Mouse (Mus musculus) intestine, postnatal 0 days (tissue): Measurements from ENCODE around the gene Slc10a6. TPM values are rescaled to one million over a fixed set of nuclear protein-coding genes. Genes with fewer than 3 reads are reported as not detected.

Experiments used
- ATAC-seq: fragments of 200-750 bp; cut with Nextera tagmentation; 2 replicates; pipeline ENCODE4 v1.8.0; 2017; ENCODE audit warnings: mild to moderate bottlenecking, moderate TSS enrichment, moderate library complexity
- H3K27ac ChIP-seq: fragments of 300-500 bp; sonication (generic); 2 replicates; pipeline ENCODE4 v1.5.1; 2014; ENCODE audit warnings: mild to moderate bottlenecking, low read depth, low read length, moderate library complexity
- H3K27me3 ChIP-seq: fragments of 300-500 bp; sonication (generic); replicated peaks from 2 replicates; pipeline ENCODE4 v1.6.1; 2014; ENCODE audit warnings: low read length, mixed read lengths; ENCODE audit not compliant: control insufficient read depth, insufficient read depth
- H3K36me3 ChIP-seq: fragments of 300-500 bp; sonication (generic); 2 replicates; pipeline ENCODE4 v1.6.1; 2014; ENCODE audit warnings: mild to moderate bottlenecking, moderate library complexity; ENCODE audit not compliant: control insufficient read depth, insufficient read depth
- H3K4me1 ChIP-seq: fragments of 300-500 bp; sonication (generic); replicated peaks from 2 replicates; pipeline ENCODE4 v1.6.1; 2014; ENCODE audit warnings: antibody characterized with exemption, low read length, mixed read lengths; ENCODE audit not compliant: control insufficient read depth, insufficient read depth
- H3K4me2 ChIP-seq: fragments of 300-500 bp; sonication (generic); replicated peaks from 2 replicates; pipeline ENCODE4 v1.6.1; 2014; ENCODE audit warnings: low read depth, mild to moderate bottlenecking, moderate library complexity
- H3K4me3 ChIP-seq: fragments of 300-500 bp; sonication (generic); 2 replicates; pipeline ENCODE4 v1.5.1; 2014; ENCODE audit warnings: low read depth, low read length
- H3K9ac ChIP-seq: fragments of 300-500 bp; sonication (generic); 2 replicates; pipeline ENCODE4 v1.6.1; 2014; ENCODE audit warnings: mild to moderate bottlenecking, low read depth, low read length
- H3K9me3 ChIP-seq: fragments of 300-500 bp; sonication (generic); 2 replicates; pipeline ENCODE4 v1.6.1; 2016; ENCODE audit warnings: mixed run types; ENCODE audit not compliant: control insufficient read depth
- CTCF ChIP-seq: sonication (generic); IDR thresholded peaks from 2 replicates; pipeline ENCODE4 v1.5.1; 2016; ENCODE audit warnings: low read depth, mild to moderate bottlenecking, control low read depth, antibody characterized with exemption, moderate library complexity
- WGBS: fragments of 180-500 bp; shearing (Covaris S2); extraction: QIAGEN DNeasy Blood & Tissue Kit; methylation state at CpG from one replicate; pipeline ENCODE4 v1.1.7; 2014; 5-methylcytosine and 5-hydroxymethylcytosine counted together
- polyA plus RNA-seq: library from polyadenylated mRNA; unstranded; fragments of >200 nt; fragmentation: Nextera tagmentation; extraction: Ambion mirVana; gene quantifications from 2 replicates; pipeline ENCODE4 v1.2.1, GENCODE M21; 2015

Slc10a6 gene
- polyA plus RNA-seq, 1 experiment from 2014 or later, result 0.56 TPM

GRCm38 (mm10) chr5:103671858-103672257 lies 42.7 kb upstream of the Slc10a6 start:
- no peak overlapping the region for H3K4me2 ChIP-seq
- TF ChIP-seq CTCF, result no peak
- WGBS, result 40% methylated on average over 3 of the region's 3 CpGs
- H3K9ac ChIP-seq, result no peak overlapping the region
- ATAC-seq, result no peak
- H3K4me3 ChIP-seq, result no peak overlapping the region
- no peaks in the 10 kb centered on the region for H3K9me3 ChIP-seq
- no peaks in the 10 kb centered on the region for H3K36me3 ChIP-seq
- no peaks in the 10 kb centered on the region for H3K4me1 ChIP-seq
- H3K27me3 ChIP-seq, result no peaks in the 10 kb centered on the region
- H3K27ac ChIP-seq, result no peak overlapping the region

- 81% methylated on average over 2 of the region's 2 CpGs for WGBS
- no peak for TF ChIP-seq CTCF
- no peak for ATAC-seq
- no peak overlapping the region for H3K4me2 ChIP-seq
- no peaks in the 10 kb centered on the region for H3K36me3 ChIP-seq
- H3K27ac ChIP-seq, result no peak overlapping the region
- H3K27me3 ChIP-seq, result no peaks in the 10 kb centered on the region
- no peaks in the 10 kb centered on the region for H3K4me1 ChIP-seq
- no peak overlapping the region for H3K9ac ChIP-seq
- no peaks in the 10 kb centered on the region for H3K9me3 ChIP-seq
- no peak overlapping the region for H3K4me3 ChIP-seq
Measured at GRCm38 (mm10) chr5:103665876-103666275, 36.7 kb upstream of the Slc10a6 start.

GRCm38 (mm10) chr5:103664932-103665331 lies 35.7 kb upstream of the Slc10a6 start:
- WGBS, result 72% methylated on average over 9 of the region's 9 CpGs
- no peak overlapping the region for H3K4me2 ChIP-seq
- no peak overlapping the region for H3K4me3 ChIP-seq
- H3K27me3 ChIP-seq, result no peaks in the 10 kb centered on the region
- no peak for TF ChIP-seq CTCF
- H3K27ac ChIP-seq, result no peak overlapping the region
- H3K9me3 ChIP-seq, result no peaks in the 10 kb centered on the region
- no peaks in the 10 kb centered on the region for H3K36me3 ChIP-seq
- no peak for ATAC-seq
- H3K9ac ChIP-seq, result no peak overlapping the region
- H3K4me1 ChIP-seq, result no peaks in the 10 kb centered on the region

GRCm38 (mm10) chr5:103659571-103659970 lies 30.4 kb upstream of the Slc10a6 start:
- no peaks in the 10 kb centered on the region for H3K9me3 ChIP-seq
- H3K9ac ChIP-seq, result no peak overlapping the region
- H3K4me2 ChIP-seq, result no peak overlapping the region
- 0 out of 2 replicates have a peak, but pooled peaks cover 5% of the 10 kb centered on the region for H3K4me1 ChIP-seq
- no peak for ATAC-seq
- WGBS, result 31% methylated on average over 3 of the region's 3 CpGs
- H3K27me3 ChIP-seq, result no peaks in the 10 kb centered on the region
- peak; percentile 81 for TF ChIP-seq CTCF
- H3K36me3 ChIP-seq, result no peaks in the 10 kb centered on the region
- H3K27ac ChIP-seq, result no peak overlapping the region
- H3K4me3 ChIP-seq, result no peak overlapping the region

GRCm38 (mm10) chr5:103658921-103659320 lies 29.7 kb upstream of the Slc10a6 start:
- 68% methylated on average over 5 of the region's 5 CpGs for WGBS
- no peak overlapping the region for H3K4me3 ChIP-seq
- ATAC-seq, result no peak
- H3K9ac ChIP-seq, result no peak overlapping the region
- H3K4me2 ChIP-seq, result no peak overlapping the region
- TF ChIP-seq CTCF, result peak; percentile 59
- 0 out of 2 replicates have a peak, but pooled peaks cover 5% of the 10 kb centered on the region for H3K4me1 ChIP-seq
- H3K36me3 ChIP-seq, result no peaks in the 10 kb centered on the region
- H3K27ac ChIP-seq, result no peak overlapping the region
- H3K27me3 ChIP-seq, result no peaks in the 10 kb centered on the region
- H3K9me3 ChIP-seq, result no peaks in the 10 kb centered on the region

GRCm38 (mm10) chr5:103655346-103656118 lies 26.3 kb upstream of the Slc10a6 start, which contains the start of gene 1700016H13Rik:
TSS of gene 1700016H13Rik (minus strand) at chr5:103656010.
- Histone ChIP-seq H3K27me3 (no peaks in the 10 kb centered on the region), H3K4me1 (0 out of 2 replicates have a peak, but pooled peaks cover 5% of the 10 kb centered on the region), H3K9me3 (no peaks in the 10 kb centered on the region), H3K27ac (no peak within 1 kb of the TSS), H3K4me2 (peak within 1 kb of the TSS; percentile 89), H3K9ac (peak within 1 kb of the TSS; percentile 47), H3K4me3 (peak within 1 kb of the TSS; percentile 38), H3K36me3 (no peaks in the 10 kb centered on the region)
- 2% methylated on average over 52 of the region's 56 CpGs for WGBS
- TF ChIP-seq CTCF, result peak; percentile 76
- peak; percentile 96 for ATAC-seq
